Mouse (Mus musculus) thymus, postnatal 0 days (tissue): ENCODE data around the gene Epha6. TPM values are rescaled to one million over a fixed set of nuclear protein-coding genes. Genes with fewer than 3 reads are reported as not detected.

Source experiments
- DNase-seq: peaks from one replicate; pipeline ENCODE4 v3.0.0-alpha.2; 2015; ENCODE audit warnings: low spot score
- microRNA-seq: library from miRNA; unstranded; fragments of <30 nt; microRNA quantifications from one replicate; pipeline ENCODE4, GENCODE M21; 2016; ENCODE audit warnings: borderline number of aligned reads
- polyA plus RNA-seq: library from polyadenylated mRNA; unstranded; fragments of >200 nt; fragmentation: Nextera tagmentation; extraction: Ambion mirVana; gene quantifications from 2 replicates; pipeline ENCODE4 v1.2.1, GENCODE M21; 2015

The Epha6 gene
- polyA plus RNA-seq, 1 experiment from 2014 or later = 0.08 TPM

GRCm38 (mm10) chr16:59685135-59685534 lies 920.2 kb downstream of the Epha6 start:
- DNase-seq = no peak

GRCm38 (mm10) chr16:59683434-59683833 lies 921.9 kb downstream of the Epha6 start:
- DNase-seq = peak; percentile 67

DNA sequence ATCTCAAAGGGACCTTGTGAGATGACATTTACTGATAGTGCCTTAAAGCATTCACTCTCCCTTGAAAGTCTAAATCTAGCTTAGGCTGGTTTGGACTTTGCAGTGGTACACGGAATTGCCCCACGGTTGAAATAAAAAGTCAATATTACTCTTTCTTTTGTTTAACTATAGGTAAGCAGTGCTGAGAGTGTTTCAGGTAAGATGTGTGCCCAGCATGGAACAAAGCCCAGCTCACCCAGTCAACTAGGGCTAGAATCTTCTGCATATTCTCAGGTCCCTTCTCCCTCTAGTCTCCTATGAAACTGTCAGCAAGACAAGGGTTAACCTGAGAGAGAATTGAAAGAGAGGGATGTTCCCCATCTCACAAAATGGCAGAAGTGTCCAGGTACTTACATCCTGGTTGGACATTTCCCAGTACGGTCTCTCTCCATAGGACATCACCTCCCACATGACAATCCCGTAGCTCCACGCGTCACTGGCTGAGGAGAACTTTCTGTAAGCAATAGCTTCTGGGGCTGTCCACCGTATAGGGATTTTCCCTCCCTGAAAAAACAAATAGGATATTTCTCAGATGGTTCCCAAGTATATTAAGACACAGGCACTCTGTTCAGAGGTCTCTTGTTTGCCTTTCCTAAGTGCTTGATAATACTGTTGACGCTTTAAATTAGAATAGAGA lies 923.0 kb downstream of the Epha6 start:
- DNase-seq = no peak

DNA sequence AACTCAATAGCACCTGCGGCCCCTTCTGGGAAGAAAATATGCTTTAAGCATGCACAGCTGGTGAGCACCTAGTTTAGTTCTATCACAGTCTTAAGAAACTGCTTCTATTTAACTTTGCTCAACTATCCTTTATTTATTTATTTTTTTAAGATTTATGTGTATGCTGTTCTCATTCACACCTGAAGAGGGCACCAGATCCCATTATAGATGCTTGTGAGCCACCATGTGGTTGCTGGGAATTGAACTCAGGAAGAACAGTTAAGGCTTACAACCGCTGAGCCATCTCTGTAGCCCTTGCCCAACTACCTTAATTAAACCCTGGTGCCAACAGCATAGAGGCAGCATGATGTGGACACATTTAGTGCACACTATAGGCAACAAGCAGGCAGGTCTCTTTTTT lies 938.4 kb downstream of the Epha6 start:
- DNase-seq = no peak

GRCm38 (mm10) chr16:59643766-59644165 lies 961.6 kb downstream of the Epha6 start:
- no peak for DNase-seq

DNA sequence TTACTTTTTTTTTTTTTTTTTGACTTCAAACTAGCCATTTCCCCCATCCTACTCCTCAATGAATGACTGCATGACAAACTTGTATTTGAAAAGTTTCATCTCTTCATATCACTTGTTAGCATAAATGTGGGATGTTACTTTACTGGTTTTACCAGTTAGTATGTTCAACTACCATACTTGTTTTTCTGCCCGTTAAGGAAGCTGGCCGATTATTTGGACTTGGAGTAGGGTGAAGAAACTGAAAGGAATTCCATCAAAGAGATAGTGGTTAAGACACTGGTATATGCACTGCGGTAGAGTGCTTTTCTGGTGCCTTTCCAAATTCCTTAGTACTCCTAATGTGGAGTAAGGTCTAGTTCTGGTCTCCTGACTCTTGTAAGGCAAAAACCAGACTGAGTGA lies 965.3 kb downstream of the Epha6 start:
- no peak for DNase-seq

GRCm38 (mm10) chr16:59639102-59639691 lies 966.1 kb downstream of the Epha6 start, which contains the start of gene Arl6:
Arl6 (minus strand) TSS chr16:59639391.
- DNase-seq = peak; percentile 92

GRCm38 (mm10) chr16:59634598-59634997 lies 970.7 kb downstream of the Epha6 start:
- no peak for DNase-seq

GRCm38 (mm10) chr16:59621554-59621953 lies 983.8 kb downstream of the Epha6 start:
- DNase-seq = no peak

DNA sequence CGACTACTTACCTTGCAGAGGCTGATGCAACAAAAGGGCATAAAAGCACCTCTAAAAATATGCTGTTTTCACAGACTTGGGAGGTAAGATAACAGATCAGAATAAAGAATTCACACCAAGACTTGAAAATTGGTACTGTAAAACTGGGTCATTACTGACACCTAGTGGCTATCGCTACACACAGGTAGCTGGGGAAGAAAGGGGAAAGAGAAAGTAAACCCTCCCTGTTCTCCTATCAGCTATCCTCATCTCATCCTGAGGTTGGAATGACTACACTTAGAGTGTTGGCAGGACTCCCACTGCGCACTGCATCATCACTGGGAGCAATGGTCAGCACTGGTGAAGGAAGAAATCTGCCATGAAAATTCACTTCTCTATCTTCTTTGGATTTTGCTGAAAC lies 988.2 kb downstream of the Epha6 start:
- DNase-seq = peak; percentile 29

GRCm38 (mm10) chr16:59615675-59616074 lies 989.7 kb downstream of the Epha6 start:
- no peak for DNase-seq

GRCm38 (mm10) chr16:59610750-59611149 lies 994.6 kb downstream of the Epha6 start:
- DNase-seq = no peak

DNA sequence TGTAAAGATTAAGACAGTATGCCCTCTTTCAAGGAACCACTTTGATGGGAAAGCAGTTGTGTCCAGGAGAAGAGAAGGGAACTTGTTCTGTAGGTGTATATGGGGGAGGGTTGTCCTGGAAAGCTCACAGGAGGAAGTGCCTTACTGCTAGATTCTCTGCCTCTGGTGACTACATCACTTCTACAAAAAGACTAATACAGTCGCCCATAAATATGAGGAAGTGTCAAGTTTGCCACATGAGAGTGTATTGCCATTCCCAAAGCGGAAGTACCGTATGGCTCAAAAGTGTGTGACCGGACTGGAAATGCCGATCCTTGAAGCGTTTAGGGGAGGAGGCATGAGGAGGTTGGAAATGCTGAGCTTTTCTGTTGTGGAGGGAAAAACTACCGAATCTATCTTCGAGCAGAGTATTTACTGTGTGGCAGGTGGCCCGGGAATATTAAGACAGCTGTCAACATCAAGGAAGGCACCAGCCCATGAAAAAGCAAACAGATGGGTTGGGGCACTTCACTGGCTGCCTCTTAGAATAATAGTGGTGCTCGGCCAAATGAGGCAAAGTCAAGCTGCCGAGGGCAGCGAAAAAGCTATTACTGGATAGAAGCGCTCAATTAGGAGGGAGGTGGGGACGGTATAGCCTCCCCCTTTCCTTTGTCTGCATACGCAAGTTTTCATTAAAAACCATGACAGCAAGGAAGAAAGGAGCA lies 1001.1 kb downstream of the Epha6 start:
- DNase-seq = no peak

Small RNA genes within 50 kb of the gene (microRNA-seq; reads per million reads assigned to microRNA genes)
- gene Gm24755 = not detected
